Mouse (Mus musculus): Measurements from ENCODE around the gene Ttc7b. TPM values are rescaled to one million over a fixed set of nuclear protein-coding genes. Genes with fewer than 3 reads are reported as not detected.

Gene Ttc7b
- polyA plus RNA-seq, 1 experiment from 2014 or later, result 21.3 TPM

GRCm38 (mm10) chr12:100508668-100509067, 12.0 kb downstream of the Ttc7b start:
- H3K27me3 ChIP-seq, result no peaks in the 10 kb centered on the region
- in situ Hi-C loops (cut with MboI; ENCODE audit: low pct_unique_long_range_greater_than_20kb), result no loop called here
- no peak for TF ChIP-seq CTCF (IDR thresholded peaks at IDR 0.05)
- CTCF ChIA-PET, result no interaction called here
- ATAC-seq (no peak), DNase-seq (ENCODE audit: low read depth, low spot score) (no peak)
- POLR2A ChIA-PET, result no interaction called here

- no peaks in the 10 kb centered on the region for H3K27me3 ChIP-seq
- no peak for ATAC-seq
- CTCF ChIA-PET, result interaction anchor here (1.6 to 2.5 kb wide), 2 partner anchors 12 to 23 kb away, joined by 6 to 8 read pairs; no protein-coding TSS in a partner anchor
- no peak for TF ChIP-seq CTCF (IDR thresholded peaks at IDR 0.05)
- POLR2A ChIA-PET, result no interaction called here
- in situ Hi-C loops (cut with MboI; ENCODE audit: low pct_unique_long_range_greater_than_20kb), result no loop called here
- no peak for DNase-seq (ENCODE audit: low read depth, low spot score)
Observed at GRCm38 (mm10) chr12:100505484-100505883, 15.1 kb downstream of the Ttc7b start.

GRCm38 (mm10) chr12:100504585-100504984, 16.0 kb downstream of the Ttc7b start:
- DNase-seq (ENCODE audit: low read depth, low spot score), result no peak
- in situ Hi-C loops (cut with MboI; ENCODE audit: low pct_unique_long_range_greater_than_20kb), result no loop called here

GRCm38 (mm10) chr12:100503659-100504058, 17.0 kb downstream of the Ttc7b start:
- no peak for DNase-seq (ENCODE audit: low read depth, low spot score)
- POLR2A ChIA-PET, result interaction anchor here (0.6 to 0.8 kb wide), 3 partner anchors 9 to 1605 kb away, joined by 3 to 4 read pairs (median 3); no protein-coding TSS in a partner anchor
- in situ Hi-C loops (cut with MboI; ENCODE audit: low pct_unique_long_range_greater_than_20kb), result no loop called here
- no peak for TF ChIP-seq CTCF (IDR thresholded peaks at IDR 0.05)
- ATAC-seq, result no peak
- CTCF ChIA-PET, result interaction anchor here (1.1 to 2.5 kb wide), 3 partner anchors 12 to 21 kb away, joined by 3 to 8 read pairs (median 3); no protein-coding TSS in a partner anchor
- H3K27me3 ChIP-seq, result no peaks in the 10 kb centered on the region

More at GRCm38 (mm10) chr12:100504585-100504984, 16.0 kb downstream of the Ttc7b start:
- POLR2A ChIA-PET, result no interaction called here
- H3K27me3 ChIP-seq, result no peaks in the 10 kb centered on the region
- CTCF ChIA-PET, result interaction anchor here (0.6 to 2.5 kb wide), 5 partner anchors 11 to 286 kb away, joined by 3 to 8 read pairs (median 3); no protein-coding TSS in a partner anchor
- no peak for TF ChIP-seq CTCF (IDR thresholded peaks at IDR 0.05)
- ATAC-seq, result peak; percentile 44

- ChIA-PET CTCF (no interaction called here), POLR2A (interaction anchor here (0.6 kb wide), 1 partner anchor 1718 kb away, joined by 4 read pairs; no protein-coding TSS in a partner anchor)
- TF ChIP-seq CTCF (IDR thresholded peaks at IDR 0.05), result no peak
- DNase-seq (ENCODE audit: low read depth, low spot score) (no peak), ATAC-seq (no peak)
- H3K27me3 ChIP-seq, result no peaks in the 10 kb centered on the region
- in situ Hi-C loops (cut with MboI; ENCODE audit: low pct_unique_long_range_greater_than_20kb), result no loop called here
Observed at GRCm38 (mm10) chr12:100502544-100502943, 18.1 kb downstream of the Ttc7b start.

- ATAC-seq (no peak), DNase-seq (ENCODE audit: low read depth, low spot score) (no peak)
- ChIA-PET POLR2A (no interaction called here), CTCF (interaction anchor here (1.2 kb wide), 1 partner anchor 299 kb away, joined by 3 read pairs; no protein-coding TSS in a partner anchor)
- TF ChIP-seq CTCF (IDR thresholded peaks at IDR 0.05), result no peak
- in situ Hi-C loops (cut with MboI; ENCODE audit: low pct_unique_long_range_greater_than_20kb), result no loop called here
- H3K27me3 ChIP-seq, result no peaks in the 10 kb centered on the region
Observed at GRCm38 (mm10) chr12:100501261-100501660, 19.4 kb downstream of the Ttc7b start.

- POLR2A ChIA-PET, result no interaction called here
- ATAC-seq, result no peak
- in situ Hi-C loops (cut with MboI; ENCODE audit: low pct_unique_long_range_greater_than_20kb), result no loop called here
Observed at GRCm38 (mm10) chr12:100499469-100499868, 21.2 kb downstream of the Ttc7b start.

GRCm38 (mm10) chr12:100498006-100498405, 22.6 kb downstream of the Ttc7b start:
- in situ Hi-C loops (cut with MboI; ENCODE audit: low pct_unique_long_range_greater_than_20kb), result no loop called here
- ATAC-seq (no peak), DNase-seq (ENCODE audit: low read depth, low spot score) (no peak)
- TF ChIP-seq CTCF (IDR thresholded peaks at IDR 0.05), result no peak
- POLR2A ChIA-PET, result no interaction called here
- CTCF ChIA-PET, result no interaction called here
- H3K27me3 ChIP-seq, result no peaks in the 10 kb centered on the region

More at GRCm38 (mm10) chr12:100499469-100499868, 21.2 kb downstream of the Ttc7b start:
- no peak for DNase-seq (ENCODE audit: low read depth, low spot score)
- no peak for TF ChIP-seq CTCF (IDR thresholded peaks at IDR 0.05)
- CTCF ChIA-PET, result interaction anchor here (1.0 to 1.1 kb wide), 2 partner anchors 24 to 197 kb away, joined by 3 read pairs; no protein-coding TSS in a partner anchor
- H3K27me3 ChIP-seq, result no peaks in the 10 kb centered on the region

- CTCF ChIA-PET, result no interaction called here
- no peak for DNase-seq (ENCODE audit: low read depth, low spot score)
- no peak for ATAC-seq
- no peak for TF ChIP-seq CTCF (IDR thresholded peaks at IDR 0.05)
- POLR2A ChIA-PET, result interaction anchor here (0.5 kb wide), 1 partner anchor 8 kb away, joined by 4 read pairs; no protein-coding TSS in a partner anchor
- no peaks in the 10 kb centered on the region for H3K27me3 ChIP-seq
- in situ Hi-C loops (cut with MboI; ENCODE audit: low pct_unique_long_range_greater_than_20kb), result no loop called here
Observed at GRCm38 (mm10) chr12:100495083-100495482, 25.5 kb downstream of the Ttc7b start.

GRCm38 (mm10) chr12:100493211-100493610, 27.4 kb downstream of the Ttc7b start:
- POLR2A ChIA-PET, result no interaction called here
- CTCF ChIA-PET, result no interaction called here
- ATAC-seq (no peak), DNase-seq (ENCODE audit: low read depth, low spot score) (no peak)
- TF ChIP-seq CTCF (IDR thresholded peaks at IDR 0.05), result no peak
- in situ Hi-C loops (cut with MboI; ENCODE audit: low pct_unique_long_range_greater_than_20kb), result no loop called here
- no peaks in the 10 kb centered on the region for H3K27me3 ChIP-seq

- in situ Hi-C loops (cut with MboI; ENCODE audit: low pct_unique_long_range_greater_than_20kb), result no loop called here
- no peak for DNase-seq (ENCODE audit: low read depth, low spot score)
- ChIA-PET CTCF (no interaction called here), POLR2A (no interaction called here)
- TF ChIP-seq CTCF (IDR thresholded peaks at IDR 0.05), result no peak
- ATAC-seq, result no peak
- no peaks in the 10 kb centered on the region for H3K27me3 ChIP-seq
Observed at GRCm38 (mm10) chr12:100492676-100493075, 27.9 kb downstream of the Ttc7b start.

All from Patski (cell line).